Mouse (Mus musculus) fibroblast of lung, adult 2 months (primary cell): Measurements from ENCODE around the gene Trim29.

Source experiments
- DNase-seq: peaks from one replicate; pipeline ENCODE4 v3.0.0-alpha.2; 2011; ENCODE audit warnings: low read depth

The Trim29 gene

GRCm38 (mm10) chr9:43310538-43310937 is at the start of gene Trim29:
TSS of gene Trim29 (plus strand) at chr9:43310848.
- DNase-seq, result no peak

- peak; percentile 20 for DNase-seq
These were observed 49.3 kb upstream of the Trim29 start for GRCm38 (mm10) chr9:43261124-43261907.

- DNase-seq, result peak; percentile 56
These were observed 48.7 kb upstream of the Trim29 start for GRCm38 (mm10) chr9:43261941-43262340.

GRCm38 (mm10) chr9:43262390-43262789 is 48.3 kb upstream of the Trim29 start:
- no peak for DNase-seq

- no peak for DNase-seq
These were observed 47.7 kb upstream of the Trim29 start for GRCm38 (mm10) chr9:43262811-43263550.

- no peak for DNase-seq
These were observed 46.6 kb upstream of the Trim29 start for GRCm38 (mm10) chr9:43263946-43264451.

GRCm38 (mm10) chr9:43265194-43265593 is 45.5 kb upstream of the Trim29 start:
- DNase-seq, result no peak

- no peak for DNase-seq
These were observed 43.3 kb upstream of the Trim29 start for GRCm38 (mm10) chr9:43267357-43267756.

GRCm38 (mm10) chr9:43269166-43269565 is 41.5 kb upstream of the Trim29 start:
- no peak for DNase-seq

GRCm38 (mm10) chr9:43270723-43271252 is 39.9 kb upstream of the Trim29 start:
- no peak for DNase-seq

GRCm38 (mm10) chr9:43271761-43272518 is 38.7 kb upstream of the Trim29 start:
- no peak for DNase-seq

- no peak for DNase-seq
These were observed 36.9 kb upstream of the Trim29 start for GRCm38 (mm10) chr9:43273735-43274134.

GRCm38 (mm10) chr9:43284284-43284683 is 26.4 kb upstream of the Trim29 start:
- DNase-seq, result peak; percentile 76

- DNase-seq, result peak; percentile 64
These were observed 25.4 kb upstream of the Trim29 start for GRCm38 (mm10) chr9:43285281-43285680.

GRCm38 (mm10) chr9:43286870-43287269 is 23.8 kb upstream of the Trim29 start:
- peak; percentile 24 for DNase-seq

- peak; percentile 49 for DNase-seq
These were observed 17.6 kb upstream of the Trim29 start for GRCm38 (mm10) chr9:43293058-43293457.

GRCm38 (mm10) chr9:43300394-43300793 is 10.3 kb upstream of the Trim29 start:
- peak; percentile 87 for DNase-seq

- DNase-seq, result no peak
These were observed 7.7 kb upstream of the Trim29 start for GRCm38 (mm10) chr9:43302989-43303388.

- peak; percentile 19 for DNase-seq
These were observed 4.8 kb upstream of the Trim29 start for GRCm38 (mm10) chr9:43305882-43306281.

- DNase-seq, result no peak
These were observed 1.4 kb upstream of the Trim29 start for GRCm38 (mm10) chr9:43309087-43309872.

- DNase-seq, result no peak
These were observed 1.5 kb downstream of the Trim29 start for GRCm38 (mm10) chr9:43312190-43312589.
